Mouse (Mus musculus): Measurements from ENCODE around the gene Tead1.

The Tead1 gene

DNA sequence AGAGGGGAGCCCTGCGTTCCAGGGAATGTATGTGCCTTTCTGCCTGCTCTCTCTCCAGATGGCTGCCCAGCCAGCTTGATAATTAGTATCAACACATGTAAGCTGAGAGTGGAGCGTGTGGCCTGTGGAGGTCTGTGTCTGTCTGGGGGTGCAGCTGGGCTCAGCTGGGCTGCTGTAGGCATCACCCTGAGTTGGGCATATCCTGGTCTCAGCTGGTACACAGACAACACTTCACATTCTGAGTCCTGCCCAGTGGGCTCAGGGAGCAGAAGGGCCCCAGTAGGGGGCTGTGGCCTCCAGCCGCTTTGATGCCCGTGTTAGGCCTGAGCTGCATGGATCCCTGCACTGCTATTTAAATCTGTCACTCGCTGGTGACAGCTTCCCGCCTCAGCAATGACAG is 100.5 kb downstream of the Tead1 start:
- no peak for DNase-seq

- DNase-seq, result no peak
Observed at GRCm38 (mm10) chr7:112780910-112781309, 101.8 kb downstream of the Tead1 start.

DNA sequence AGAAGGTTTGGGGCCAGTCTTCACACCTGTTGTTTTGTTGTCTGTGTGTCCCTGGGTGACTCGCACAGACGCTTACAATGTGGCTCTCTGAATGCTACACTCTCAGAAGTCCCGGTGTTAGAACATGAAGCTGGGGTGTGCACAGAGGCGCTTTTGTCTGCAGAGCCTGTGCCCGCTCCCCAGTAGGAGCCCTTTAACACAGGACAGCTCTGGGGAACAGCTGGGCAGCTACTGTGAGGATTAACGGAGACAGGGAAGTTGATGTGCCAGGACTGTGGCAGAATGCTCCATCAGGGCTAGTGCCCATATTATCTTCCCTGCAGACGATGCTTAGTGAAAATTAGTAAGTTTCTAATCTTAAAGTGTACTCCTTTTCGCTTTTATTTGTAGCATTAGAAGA is 102.9 kb downstream of the Tead1 start:
- no peak for DNase-seq

- DNase-seq, result no peak
Observed at GRCm38 (mm10) chr7:112784278-112784677, 105.2 kb downstream of the Tead1 start.

GRCm38 (mm10) chr7:112785271-112785670 is 106.2 kb downstream of the Tead1 start:
- DNase-seq, result no peak

- DNase-seq, result peak; percentile 77 to 83
Observed at GRCm38 (mm10) chr7:112786556-112787225, 107.6 kb downstream of the Tead1 start.

GRCm38 (mm10) chr7:112787281-112787680 is 108.2 kb downstream of the Tead1 start:
- DNase-seq, result no peak

DNA sequence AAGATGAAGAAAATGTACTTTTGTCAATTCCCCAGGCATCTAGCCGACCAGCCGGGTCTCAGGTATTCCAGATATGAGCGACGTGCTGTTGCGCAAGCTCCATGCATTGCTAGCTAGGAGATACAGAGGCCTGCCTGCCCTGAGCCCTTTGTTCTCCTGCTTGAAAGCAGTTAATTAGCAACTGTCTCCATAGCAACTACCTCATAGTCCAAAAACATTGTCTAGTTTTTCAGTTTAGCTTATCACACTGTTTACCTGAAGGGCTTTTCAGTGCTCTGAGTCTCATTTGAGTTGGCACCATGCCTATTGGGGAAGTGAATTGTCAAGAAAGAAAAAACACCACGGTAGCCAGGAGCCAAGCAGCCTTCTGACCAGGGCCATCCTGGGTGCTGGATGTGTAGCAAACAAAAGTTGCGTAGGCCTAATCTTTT is 109.2 kb downstream of the Tead1 start:
- peak; percentile 90 to 91 for DNase-seq

DNA sequence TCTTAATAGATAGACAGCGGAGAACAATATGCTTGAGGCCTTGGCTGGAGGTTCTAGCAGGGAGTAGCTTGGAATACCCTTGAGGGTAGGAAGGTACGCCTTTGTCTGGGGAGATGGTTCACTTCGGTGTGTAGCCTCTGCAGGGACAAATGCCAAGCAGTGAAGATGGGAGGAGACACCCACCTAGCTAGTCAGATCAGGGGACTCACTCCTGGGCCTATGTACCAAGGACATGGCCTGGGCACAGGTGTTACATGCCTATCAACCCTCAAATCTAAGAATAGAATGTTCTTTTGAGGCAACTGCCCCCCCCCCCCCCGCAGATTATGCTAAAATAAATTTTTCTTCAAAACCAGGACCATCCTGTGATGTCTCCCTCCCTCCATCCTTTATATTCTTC is 110.6 kb downstream of the Tead1 start:
- DNase-seq, result no peak

DNA sequence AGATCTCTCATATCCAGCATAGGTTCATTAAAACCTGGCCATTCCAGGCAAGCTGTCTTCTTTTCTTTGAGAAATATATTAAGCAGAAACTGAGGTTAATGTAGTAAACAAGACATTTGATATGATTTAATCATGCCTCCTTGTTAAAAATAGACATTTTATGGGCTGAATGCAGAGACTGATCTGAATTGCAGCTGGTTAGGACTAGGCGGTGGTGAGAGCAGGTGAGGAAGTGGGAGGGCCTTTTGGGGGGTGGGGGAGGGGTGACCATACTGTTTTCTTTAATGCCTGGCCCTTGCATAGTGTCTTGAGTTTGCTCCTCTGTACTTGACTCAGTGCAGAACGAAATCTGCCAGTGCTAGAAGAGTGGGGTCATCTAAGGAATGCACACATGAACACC is 111.2 kb downstream of the Tead1 start:
- no peak for DNase-seq

GRCm38 (mm10) chr7:112792679-112793078 is 113.6 kb downstream of the Tead1 start:
- DNase-seq, result no peak

DNA sequence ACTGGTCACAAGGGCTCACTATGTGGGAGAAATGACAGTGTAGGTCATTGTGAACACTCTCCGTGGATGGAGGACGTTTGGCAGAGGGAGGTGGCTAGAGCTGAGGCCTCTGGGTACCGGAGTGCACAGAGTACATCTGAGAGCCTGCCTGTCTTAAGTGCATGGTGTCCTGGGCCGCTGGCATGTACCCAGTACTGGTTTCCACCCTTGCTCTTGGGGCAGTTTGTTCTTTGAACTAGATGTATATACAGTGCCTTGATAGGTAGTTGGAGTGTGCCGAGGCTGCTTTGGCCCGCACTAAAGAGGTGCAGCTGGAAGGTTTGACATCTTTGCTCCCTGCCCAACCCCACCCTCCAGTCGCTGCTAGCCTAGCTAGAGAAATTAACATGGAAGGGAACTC is 114.8 kb downstream of the Tead1 start:
- peak; percentile 65 to 70 for DNase-seq

- no peak for DNase-seq
Observed at GRCm38 (mm10) chr7:112794481-112794880, 115.4 kb downstream of the Tead1 start.

DNA sequence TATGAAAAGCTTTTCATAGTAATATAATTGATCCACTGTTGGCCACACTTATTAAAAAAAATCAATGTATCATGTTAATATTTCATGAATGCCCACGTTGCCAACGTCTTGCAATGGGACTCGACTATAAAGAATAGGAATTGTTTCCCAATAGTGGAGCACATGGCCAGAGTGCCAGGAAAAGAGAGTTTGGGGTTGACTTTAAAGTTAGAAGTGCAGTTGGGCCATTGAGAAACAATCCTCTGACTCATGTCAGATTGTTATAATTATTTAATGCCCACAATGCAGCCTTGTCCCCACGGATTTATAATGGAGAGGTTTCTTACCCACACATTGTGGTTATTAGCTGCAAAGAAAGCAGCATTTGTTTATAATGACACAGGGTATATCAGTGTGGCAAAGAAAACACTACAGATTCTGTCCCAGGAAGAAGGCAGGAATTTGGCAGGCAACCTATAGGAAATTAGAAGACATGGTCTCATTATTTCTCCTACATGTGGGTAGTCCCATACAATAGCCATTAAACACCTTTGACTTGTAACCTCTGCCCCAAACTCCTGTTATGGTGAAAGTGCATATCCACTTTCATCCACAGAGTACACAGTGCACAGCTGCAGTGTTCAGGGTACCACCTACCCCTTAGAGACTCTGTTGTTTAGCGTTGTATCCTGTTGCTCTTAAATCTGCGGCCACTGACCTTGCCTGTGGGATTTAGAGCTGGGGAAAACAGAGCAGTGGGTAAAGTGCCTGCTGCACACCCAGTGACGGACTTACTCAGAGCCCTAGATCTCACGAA is 118.6 kb downstream of the Tead1 start:
- no peak for DNase-seq

- no peak for DNase-seq
Observed at GRCm38 (mm10) chr7:112801706-112802105, 122.6 kb downstream of the Tead1 start.

DNA sequence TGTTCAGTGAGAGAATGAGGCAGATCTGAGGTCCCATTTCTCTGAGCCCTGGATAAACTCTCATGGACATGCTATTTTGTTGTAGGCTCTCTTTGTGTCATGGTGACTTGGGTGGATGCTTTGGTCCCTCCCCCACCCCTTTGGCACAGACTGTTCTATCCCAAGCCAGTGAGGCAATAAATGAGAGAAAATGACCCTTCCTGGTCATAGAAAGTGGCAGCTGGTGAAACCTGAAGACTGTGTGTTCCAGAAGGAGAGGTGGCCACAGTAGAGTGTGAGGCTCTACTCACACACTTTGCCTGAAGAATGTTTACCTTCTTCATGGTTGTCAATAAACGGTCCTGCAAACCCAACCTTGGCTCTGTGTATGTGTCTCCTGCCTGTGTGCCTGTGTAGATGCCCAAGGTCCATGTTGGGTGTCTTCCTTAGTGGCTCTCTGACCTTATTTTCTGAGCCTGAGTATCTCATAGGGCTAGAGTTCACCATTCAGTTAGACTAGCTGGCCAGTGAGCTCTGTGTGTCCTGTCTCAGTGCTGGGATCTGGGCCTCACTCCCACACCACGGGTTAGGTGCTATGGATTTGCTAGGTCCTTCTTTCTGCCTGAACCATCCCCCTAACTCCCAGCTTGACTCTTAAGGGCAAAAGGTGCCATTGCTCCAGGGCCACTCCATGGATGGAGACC is 127.7 kb downstream of the Tead1 start:
- DNase-seq, result peak in 1 of 2 experiments; percentile 64

DNA sequence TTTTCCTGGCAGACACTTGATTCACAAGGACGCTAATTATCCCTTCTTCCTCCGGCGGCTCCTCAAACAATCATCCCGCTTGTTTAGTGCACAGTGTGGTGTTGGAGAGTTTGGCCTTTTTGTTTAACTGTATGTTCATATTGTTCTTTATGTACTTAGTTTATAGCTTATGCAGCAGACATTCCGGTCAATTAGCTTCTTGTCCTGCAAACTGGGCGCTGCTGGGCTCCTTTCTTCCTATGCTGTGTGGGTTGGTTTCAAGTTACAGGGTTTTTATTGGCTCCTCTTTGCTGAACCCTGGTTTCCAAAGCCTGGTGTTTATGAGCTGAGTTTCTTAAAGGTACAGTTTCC is 128.3 kb downstream of the Tead1 start:
- DNase-seq, result peak in 1 of 2 experiments; percentile 45

GRCm38 (mm10) chr7:112810752-112811151 is 131.6 kb downstream of the Tead1 start:
- no peak for DNase-seq

DNA sequence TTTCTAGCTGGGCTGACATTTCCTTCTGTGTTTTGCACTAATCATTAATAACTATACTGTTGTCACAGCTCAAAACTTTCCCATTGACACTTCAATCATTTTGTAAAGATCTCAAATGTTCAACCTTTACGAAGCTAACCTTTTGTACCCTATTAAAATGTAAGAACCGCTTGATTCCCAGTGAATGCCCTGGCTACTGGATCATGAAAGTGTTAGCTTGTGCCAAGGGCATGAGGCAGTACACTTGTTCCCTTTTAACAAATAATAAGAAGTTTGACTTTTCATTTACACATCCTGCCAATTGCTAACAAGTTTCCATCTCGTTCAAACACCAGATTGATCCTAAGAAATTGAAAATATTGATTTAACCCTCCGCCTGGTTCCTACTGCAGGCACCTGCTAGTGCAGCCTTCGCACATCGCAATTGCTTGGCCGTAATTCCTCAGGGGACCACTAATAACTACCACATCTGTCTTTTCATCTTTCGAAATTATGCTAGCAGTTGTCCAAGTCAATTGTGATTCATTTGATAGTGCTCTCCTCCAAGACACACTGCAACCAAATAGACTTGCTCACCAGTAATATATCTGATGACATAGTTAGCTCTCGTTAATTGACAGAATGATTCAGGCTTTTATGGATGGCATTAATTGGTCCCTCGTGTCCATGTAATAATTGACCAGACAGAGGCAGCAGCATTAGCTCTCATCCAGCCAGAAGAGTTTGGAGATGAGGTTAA is 133.1 kb downstream of the Tead1 start:
- no peak for DNase-seq

- no peak for DNase-seq
Observed at GRCm38 (mm10) chr7:112813163-112813562, 134.0 kb downstream of the Tead1 start.

GRCm38 (mm10) chr7:112813731-112814306 is 134.7 kb downstream of the Tead1 start:
- DNase-seq, result peak; percentile 40 to 77

DNA sequence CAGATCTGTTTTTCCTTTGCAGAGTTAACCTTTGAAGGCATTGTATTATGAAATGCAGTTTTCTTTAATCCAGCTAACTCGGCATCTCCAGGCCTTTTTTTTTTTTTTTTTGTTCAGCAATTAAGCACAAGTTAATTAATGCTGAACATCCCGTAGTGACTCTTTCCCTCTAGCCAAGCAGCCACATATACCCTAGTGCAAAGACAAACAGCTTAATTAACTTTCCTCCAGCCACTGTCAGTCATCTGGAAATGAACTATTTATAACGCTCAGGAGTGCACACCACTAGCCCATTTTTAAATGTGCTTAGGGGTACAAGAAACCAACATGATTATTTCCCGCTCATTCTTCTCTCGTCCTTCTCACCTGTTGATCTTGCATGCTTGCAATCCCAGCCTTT is 136.9 kb downstream of the Tead1 start:
- DNase-seq, result no peak

DNA sequence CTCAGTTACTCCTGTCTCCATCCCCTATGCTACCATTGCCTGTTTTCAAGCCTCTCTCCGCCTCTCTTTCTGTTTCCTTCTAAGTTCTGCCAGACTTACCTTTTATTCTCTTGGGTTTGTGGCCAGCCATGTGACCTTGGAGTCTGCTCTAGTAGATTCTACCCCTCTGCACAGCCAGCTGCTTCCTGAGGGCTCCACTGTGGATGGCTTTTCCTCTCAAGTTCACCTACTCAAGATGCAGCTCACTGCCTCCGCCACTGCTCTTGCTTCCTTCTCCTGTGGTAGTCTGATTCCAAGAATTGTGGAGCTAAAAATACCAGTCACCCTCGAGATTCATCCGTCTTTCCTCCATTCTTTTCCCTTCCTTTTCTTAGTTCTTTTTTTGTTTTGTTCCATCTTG is 140.7 kb downstream of the Tead1 start:
- no peak for DNase-seq
